Mouse (Mus musculus): Measurements from ENCODE around the gene Fibp.

DNA sequence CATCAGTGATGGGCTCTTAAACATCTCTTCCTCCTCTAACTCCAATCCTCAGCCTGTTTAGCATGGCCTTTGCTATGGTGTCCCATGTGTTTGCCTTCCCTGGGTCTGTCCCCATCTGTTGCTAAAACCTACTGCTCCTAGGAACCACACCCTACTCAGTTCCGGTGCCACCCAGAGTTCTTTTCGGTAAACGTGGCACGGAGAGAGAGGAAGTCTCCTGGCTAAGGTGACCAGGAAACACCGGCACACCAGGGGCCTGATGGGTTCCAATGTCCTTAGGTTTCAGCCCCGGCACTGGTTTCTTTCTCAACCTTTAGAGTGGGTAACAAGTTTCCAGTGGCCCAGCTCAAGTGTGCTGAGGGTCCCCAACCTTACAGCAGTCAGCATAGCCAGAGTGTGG, 39.8 kb upstream of the Fibp start:
- TF ChIP-seq POLR2A (IDR thresholded peaks at IDR 0.05; ENCODE audit: insufficient read depth, low read length) (no peak), CTCF (IDR thresholded peaks at IDR 0.05; ENCODE audit: low read depth, low read length) (no peak), EP300 (IDR thresholded peaks at IDR 0.05; ENCODE audit: insufficient read depth, low read depth, low read length) (no peak)

Data from ES-Bruce4 (cell line).